Comparison of ENCODE assay signal across 16 mouse cellular contexts in the genomic region with DNA sequence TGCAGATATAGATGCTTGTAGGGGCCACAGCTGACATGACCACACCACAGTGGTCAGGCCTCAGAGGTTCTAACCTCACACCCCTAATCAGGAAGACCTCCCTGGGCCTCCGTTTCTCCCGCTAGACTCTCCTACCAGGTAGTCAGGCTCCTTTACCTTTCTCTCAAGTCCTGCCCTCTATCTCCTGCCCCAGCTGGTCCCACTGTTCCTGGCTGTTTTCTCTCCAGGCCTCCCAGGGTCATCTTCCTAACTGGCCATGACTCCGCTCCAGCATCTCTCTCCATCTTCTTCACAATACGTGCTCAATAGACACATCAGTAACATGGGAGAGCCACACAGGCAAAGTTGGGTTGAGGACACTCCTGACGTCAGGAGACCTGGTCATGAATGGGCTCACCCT. TPM values are rescaled to one million over a fixed set of nuclear protein-coding genes. Genes with fewer than 3 reads are reported as not detected.
DNase-seq lines count a peak whose midpoint lies in the region; ATAC-seq lines count a peak whose summit lies in the region.
"Had no signal": no experiment of that assay in that cellular context is flagged by ENCODE, and none has a peak within 500 bp of the region (broad histone marks: within the 10 kb centered on the region; RNA-seq: fewer than 3 reads in every experiment).

No protein-coding gene starts in this region.

- no peak overlapping the region for H3K4me2 ChIP-seq in heart, embryonic 11.5 days
- H3K4me2 ChIP-seq in embryonic facial prominence, embryonic 15.5 days (replicated peaks): no peak overlapping the region
- no peak overlapping the region; the same call in 1 of the 2 replicates for H3K4me2 ChIP-seq in hindbrain, embryonic 13.5 days
- no peak overlapping the region for H3K4me2 ChIP-seq in midbrain, embryonic 12.5 days (replicated peaks)
- H3K4me2 ChIP-seq: stomach, embryonic 15.5 days had no signal

- intact Hi-C loops in heart, postnatal 25 days (cut with DNase I): no loop called here

- H3K4me1 ChIP-seq in heart, embryonic 11.5 days (ENCODE audit: control insufficient read depth, insufficient read depth, low read length): peaks cover 74% of the 10 kb centered on the region
- peaks cover 93% of the 10 kb centered on the region for H3K4me1 ChIP-seq in embryonic facial prominence, embryonic 15.5 days
- peaks cover 98% of the 10 kb centered on the region for H3K4me1 ChIP-seq in hindbrain, embryonic 13.5 days (replicated peaks)
- peaks cover 91% of the 10 kb centered on the region for H3K4me1 ChIP-seq in midbrain, embryonic 12.5 days

- H3K36me3 ChIP-seq in heart, embryonic 11.5 days (ENCODE audit: control insufficient read depth, insufficient read depth, low read length): no peaks in the 10 kb centered on the region; the same call in 1 of the 2 replicates
- 0 out of 2 replicates have a peak, but pooled peaks cover 9% of the 10 kb centered on the region for H3K36me3 ChIP-seq in embryonic facial prominence, embryonic 15.5 days
- no peaks in the 10 kb centered on the region; the same call in 1 of the 2 replicates for H3K36me3 ChIP-seq in hindbrain, embryonic 13.5 days
- no peaks in the 10 kb centered on the region for H3K36me3 ChIP-seq in midbrain, embryonic 12.5 days

- H3K27ac ChIP-seq in heart, embryonic 11.5 days (ENCODE audit: low read depth, low read length): peak overlapping the region; percentile 50
- H3K27ac ChIP-seq in embryonic facial prominence, embryonic 15.5 days (replicated peaks): peak overlapping the region; percentile 22; the same call in 1 of the 2 replicates
- peak overlapping the region; percentile 89 for H3K27ac ChIP-seq in hindbrain, embryonic 13.5 days
- H3K27ac ChIP-seq in midbrain, embryonic 12.5 days (replicated peaks): peak overlapping the region; percentile 63
- H3K27ac ChIP-seq: stomach, embryonic 15.5 days had no signal

- WGBS in heart, embryonic 11.5 days (ENCODE audit: insufficient replicate concordance): 65% methylated on average over 5 of the region's 5 CpGs
- 81% methylated on average over 5 of the region's 5 CpGs for WGBS in embryonic facial prominence, embryonic 15.5 days
- 89% methylated on average over 5 of the region's 5 CpGs for WGBS in hindbrain, embryonic 13.5 days
- 88% methylated on average over 5 of the region's 5 CpGs for WGBS in midbrain, embryonic 12.5 days

- peak overlapping the region; percentile 22; the same call in 1 of the 2 replicates for H3K9ac ChIP-seq in heart, embryonic 11.5 days (ENCODE audit: low read depth, low read length)
- no peak overlapping the region for H3K9ac ChIP-seq in embryonic facial prominence, embryonic 15.5 days
- peak overlapping the region; percentile 40; the same call in 1 of the 2 replicates for H3K9ac ChIP-seq in hindbrain, embryonic 13.5 days
- H3K9ac ChIP-seq in midbrain, embryonic 12.5 days (replicated peaks): no peak overlapping the region
- H3K9ac ChIP-seq: stomach, embryonic 15.5 days had no signal

- no peak for DNase-seq in heart, postnatal 25 days (ENCODE audit: low spot score)
- DNase-seq in natural killer cell, adult 2 months (ENCODE audit: low spot score in 2 of 2): no peak
- DNase-seq in B cell, adult 2 months: no peak
- no peak for DNase-seq in testis, postnatal 14 days (ENCODE audit: low spot score)
- DNase-seq: gastrocnemius, postnatal 14 days; heart, postnatal 14 days; kidney, postnatal 10 days; liver had no signal

- H3K4me3 ChIP-seq in heart, embryonic 11.5 days (ENCODE audit: low read depth, low read length): no peak overlapping the region
- no peak overlapping the region for H3K4me3 ChIP-seq in embryonic facial prominence, embryonic 15.5 days (replicated peaks)
- no peak overlapping the region for H3K4me3 ChIP-seq in hindbrain, embryonic 13.5 days
- H3K4me3 ChIP-seq in midbrain, embryonic 12.5 days: no peak overlapping the region
- H3K4me3 ChIP-seq: erythroblast, embryonic 14.5 days; stomach, embryonic 15.5 days had no signal

- no peaks in the 10 kb centered on the region for H3K9me3 ChIP-seq in heart, embryonic 11.5 days (replicated peaks; ENCODE audit: control insufficient read depth, low read length)
- H3K9me3 ChIP-seq in embryonic facial prominence, embryonic 15.5 days (replicated peaks): no peaks in the 10 kb centered on the region
- H3K9me3 ChIP-seq in hindbrain, embryonic 13.5 days: no peaks in the 10 kb centered on the region
- H3K9me3 ChIP-seq in midbrain, embryonic 12.5 days: no peaks in the 10 kb centered on the region
- H3K9me3 ChIP-seq: stomach, embryonic 15.5 days had no signal

- ATAC-seq in heart, embryonic 11.5 days (replicated peaks; ENCODE audit: insufficient number of reproducible peaks, low FRiP score, low TSS enrichment): no peak
- ATAC-seq in embryonic facial prominence, embryonic 15.5 days (ENCODE audit: insufficient number of reproducible peaks, low FRiP score, low TSS enrichment, low read depth): no peak
- no peak for ATAC-seq in hindbrain, embryonic 13.5 days (ENCODE audit: low FRiP score)
- ATAC-seq in midbrain, embryonic 12.5 days (ENCODE audit: low FRiP score, low read depth): no peak

- no peaks in the 10 kb centered on the region for H3K27me3 ChIP-seq in heart, embryonic 11.5 days (ENCODE audit: control insufficient read depth, insufficient read depth, low read length)
- H3K27me3 ChIP-seq in embryonic facial prominence, embryonic 15.5 days: no peaks in the 10 kb centered on the region
- H3K27me3 ChIP-seq in hindbrain, embryonic 13.5 days: no peaks in the 10 kb centered on the region
- H3K27me3 ChIP-seq in midbrain, embryonic 12.5 days: no peaks in the 10 kb centered on the region
- H3K27me3 ChIP-seq: stomach, embryonic 15.5 days had no signal

RNA-seq across cellular contexts. Expression of a gene that starts 12.9 kb away (rescaled TPM):
- polyA plus RNA-seq in heart, embryonic 11.5 days (2014; fragmentation: Nextera tagmentation; extraction: Ambion mirVana): 9.9 and 12.6 TPM in 2 replicates
- total RNA-seq in heart, postnatal 25 days (2021): 1 to 10 TPM; 7.1 to 8.4 TPM
- 19.6 and 20.1 TPM in 2 replicates for polyA plus RNA-seq in embryonic facial prominence, embryonic 15.5 days (2015; fragmentation: Nextera tagmentation; extraction: Ambion mirVana)
- 7.7 and 8.9 TPM in 2 replicates for polyA plus RNA-seq in hindbrain, embryonic 13.5 days (2015; fragmentation: Nextera tagmentation; extraction: Ambion mirVana)
- polyA plus RNA-seq in midbrain, embryonic 12.5 days (2016; fragmentation: Nextera tagmentation; extraction: Ambion mirVana): 12.9 and 13.5 TPM in 2 replicates
- total RNA-seq: megakaryocyte-erythroid progenitor cell, adult 5-6 weeks; MEL had no signal
- polyA plus RNA-seq: erythroblast, embryonic 14.5 days had no signal

Comparison
In these comparisons a context has a peak if more than half of its experiments do, and no peak if none do; other contexts are left out.
1. H3K27ac ChIP-seq: peak in every context shown above with its lines; median percentile 89 in hindbrain, embryonic 13.5 days; 63 in midbrain, embryonic 12.5 days; 50 in heart, embryonic 11.5 days; 22 in embryonic facial prominence, embryonic 15.5 days.
2. H3K9ac ChIP-seq: peak in heart, embryonic 11.5 days (single experiment) and hindbrain, embryonic 13.5 days (single experiment); none in embryonic facial prominence, embryonic 15.5 days (single experiment) and midbrain, embryonic 12.5 days (single experiment).